Mouse (Mus musculus): ENCODE data around the gene Zfp423.

DNA sequence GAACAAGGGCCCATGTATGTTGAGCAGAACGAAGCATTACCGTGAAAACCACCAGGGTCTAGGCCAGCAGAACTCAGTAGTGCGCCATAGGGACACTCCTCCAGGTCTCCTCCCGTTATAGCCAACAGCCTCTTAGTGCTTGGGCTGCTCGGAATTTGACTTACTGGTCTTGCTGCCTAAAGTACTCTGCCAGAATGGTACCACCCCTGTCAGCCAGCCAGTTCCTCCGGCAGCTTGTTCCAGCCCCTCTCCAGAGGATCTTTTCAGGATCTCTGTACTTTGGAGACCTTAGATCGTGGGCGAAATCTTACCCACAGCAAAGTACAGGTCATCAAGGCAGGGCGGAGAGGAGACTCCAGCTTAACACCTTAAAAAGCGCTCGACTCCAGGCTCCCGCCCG, 25.2 kb downstream of the Zfp423 start:
- TF ChIP-seq CTCF (IDR thresholded peaks at IDR 0.05; ENCODE audit: insufficient read depth, low read length) (no peak), POLR2A (IDR thresholded peaks at IDR 0.05; ENCODE audit: borderline replicate concordance, extremely low read depth, low read depth, low read length) (no peak)
